Mouse (Mus musculus) midbrain, embryonic 11.5 days (tissue): ENCODE measurements around the gene Hormad1. TPM values are rescaled to one million over a fixed set of nuclear protein-coding genes. Genes with fewer than 3 reads are reported as not detected.

Experiments used
- ATAC-seq: fragments of 200-750 bp; cut with Nextera tagmentation; 2 replicates; pipeline ENCODE4 v1.8.0; 2017; ENCODE audit warnings: moderate TSS enrichment, moderate library complexity; ENCODE audit not compliant: low FRiP score
- DNase-seq: peaks from one replicate; pipeline ENCODE4 v3.0.0; 2015; ENCODE audit warnings: low spot score; ENCODE audit errors: missing footprints
- H3K27ac ChIP-seq: fragments of 300-500 bp; sonication (generic); 2 replicates; pipeline ENCODE4 v1.5.1; 2014; ENCODE audit warnings: low read depth, low read length
- H3K27me3 ChIP-seq: fragments of 300-500 bp; sonication (generic); 2 replicates; pipeline ENCODE4 v1.6.1; 2014; ENCODE audit warnings: mild to moderate bottlenecking, low read length, moderate library complexity, mixed read lengths; ENCODE audit not compliant: control insufficient read depth, insufficient read depth
- H3K36me3 ChIP-seq: fragments of 300-500 bp; sonication (generic); 2 replicates; pipeline ENCODE4 v1.6.1; 2014; ENCODE audit warnings: mild to moderate bottlenecking, low read length, moderate library complexity, mixed read lengths; ENCODE audit not compliant: control insufficient read depth, insufficient read depth
- H3K4me1 ChIP-seq: fragments of 300-500 bp; sonication (generic); 2 replicates; pipeline ENCODE4 v1.6.1; 2014; ENCODE audit warnings: low read length; ENCODE audit not compliant: control insufficient read depth, insufficient read depth
- H3K4me2 ChIP-seq: fragments of 300-500 bp; sonication (generic); 2 replicates; pipeline ENCODE4 v1.6.1; 2014; ENCODE audit warnings: mild to moderate bottlenecking, moderate library complexity
- H3K4me3 ChIP-seq: fragments of 300-500 bp; sonication (generic); 2 replicates; pipeline ENCODE4 v1.5.1; 2014; ENCODE audit warnings: low read depth, low read length
- H3K9ac ChIP-seq: fragments of 300-500 bp; sonication (generic); 2 replicates; pipeline ENCODE4 v1.6.1; 2014; ENCODE audit warnings: low read length
- H3K9me3 ChIP-seq: fragments of 300-500 bp; sonication (generic); 2 replicates; pipeline ENCODE4 v1.6.1; 2016; ENCODE audit warnings: low read length; ENCODE audit not compliant: control insufficient read depth
- WGBS: fragments of 180-500 bp; shearing (Covaris S2); extraction: QIAGEN DNeasy Blood & Tissue Kit; methylation state at CpG from one replicate; pipeline ENCODE4 v1.1.7; 2014; 5-methylcytosine and 5-hydroxymethylcytosine counted together
- polyA plus RNA-seq: library from polyadenylated mRNA; unstranded; fragments of >200 nt; fragmentation: Nextera tagmentation; extraction: Ambion mirVana; gene quantifications from 2 replicates; pipeline ENCODE4 v1.2.1, GENCODE M21; 2014

Gene Hormad1
- not detected in 2 replicates for polyA plus RNA-seq

- H3K4me3 ChIP-seq, result no peak within 1 kb of the TSS
- no peak within 1 kb of the TSS for H3K4me2 ChIP-seq
- H3K4me1 ChIP-seq, result no peaks in the 10 kb centered on the region
- H3K27me3 ChIP-seq, result no peaks in the 10 kb centered on the region
- ATAC-seq (no peak), DNase-seq (no peak)
- no peaks in the 10 kb centered on the region for H3K9me3 ChIP-seq
- WGBS, result 87% methylated on average over 27 of the region's 27 CpGs
- no peaks in the 10 kb centered on the region for H3K36me3 ChIP-seq
- H3K9ac ChIP-seq, result no peak within 1 kb of the TSS
- no peak within 1 kb of the TSS for H3K27ac ChIP-seq
Measured at GRCm38 (mm10) chr3:95559437-95559836, at the start of gene Hormad1. Gene Hormad1, plus strand, starts transcription at chr3:95559677.

DNA sequence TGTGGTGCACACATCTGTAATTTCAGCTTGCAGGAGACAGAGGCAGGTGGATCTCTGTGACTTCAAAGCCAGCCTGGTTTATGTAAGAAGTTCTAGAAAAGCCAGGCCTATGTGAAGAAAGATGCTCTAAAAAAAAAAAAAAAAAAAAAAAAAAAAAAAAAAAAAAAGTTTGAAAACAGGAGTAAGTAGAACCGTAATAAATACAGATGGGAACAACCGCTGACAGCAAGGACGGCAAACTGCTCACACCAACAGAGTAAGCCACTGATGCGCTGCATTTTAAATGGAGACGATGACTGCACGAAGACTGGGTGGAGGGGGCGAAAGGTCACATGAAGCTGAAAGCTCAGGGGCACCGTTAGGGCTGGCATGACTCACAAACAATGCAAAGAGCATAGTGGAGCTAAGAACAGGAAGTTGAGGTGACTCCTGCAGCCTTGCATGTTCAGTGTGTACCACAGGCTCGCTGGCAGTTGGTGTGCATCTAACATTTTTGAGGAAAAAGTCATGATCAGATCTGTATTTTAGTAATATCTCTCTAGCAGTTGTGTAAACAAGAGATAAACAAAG, 47.8 kb upstream of the Hormad1 start:
- WGBS, result 73% methylated on average over 9 of the region's 9 CpGs
- DNase-seq, result peak; percentile 68
- no peaks in the 10 kb centered on the region for H3K27me3 ChIP-seq
- no peaks in the 10 kb centered on the region for H3K36me3 ChIP-seq
- H3K4me3 ChIP-seq, result no peak overlapping the region
- H3K9me3 ChIP-seq, result no peaks in the 10 kb centered on the region
- H3K4me1 ChIP-seq, result no peaks in the 10 kb centered on the region
- H3K9ac ChIP-seq, result no peak overlapping the region
- ATAC-seq, result no peak
- no peak overlapping the region for H3K27ac ChIP-seq
- H3K4me2 ChIP-seq, result no peak overlapping the region

GRCm38 (mm10) chr3:95516614-95517041, 42.8 kb upstream of the Hormad1 start:
- Histone ChIP-seq H3K4me3 (no peak overlapping the region), H3K9me3 (no peaks in the 10 kb centered on the region), H3K4me2 (no peak overlapping the region), H3K9ac (no peak overlapping the region), H3K4me1 (no peaks in the 10 kb centered on the region), H3K36me3 (no peaks in the 10 kb centered on the region), H3K27me3 (no peaks in the 10 kb centered on the region), H3K27ac (no peak overlapping the region)
- ATAC-seq (no peak), DNase-seq (peak; percentile 49)
- 91% methylated on average over 3 of the region's 3 CpGs for WGBS

DNA sequence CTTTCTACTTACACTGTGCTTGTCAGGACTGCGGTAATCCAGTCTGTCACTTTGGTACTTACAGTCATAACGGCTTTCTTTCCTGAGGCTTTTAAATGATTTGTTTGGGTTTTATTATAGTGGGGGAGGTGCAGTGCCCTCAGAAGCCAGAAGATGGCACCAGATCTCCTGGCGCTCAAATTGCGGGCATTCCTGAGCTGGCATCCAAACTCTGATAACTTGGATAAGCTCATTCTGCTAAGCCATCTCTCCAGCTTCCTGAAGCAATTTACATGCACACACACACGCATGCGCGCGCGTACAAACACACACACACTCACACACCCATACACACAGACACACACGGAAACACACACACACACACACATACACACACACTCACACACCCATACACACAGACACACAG, 42.0 kb upstream of the Hormad1 start:
- Histone ChIP-seq H3K36me3 (no peaks in the 10 kb centered on the region), H3K27me3 (no peaks in the 10 kb centered on the region), H3K9me3 (no peaks in the 10 kb centered on the region), H3K4me2 (no peak overlapping the region), H3K4me1 (no peaks in the 10 kb centered on the region), H3K9ac (no peak overlapping the region), H3K27ac (no peak overlapping the region), H3K4me3 (no peak overlapping the region)
- WGBS, result 36% methylated on average over 10 of the region's 10 CpGs
- 0 out of 2 replicates have a peak, but pooled peaks have one; percentile 38 for ATAC-seq
- peak; percentile 95 for DNase-seq

- no peaks in the 10 kb centered on the region for H3K9me3 ChIP-seq
- H3K9ac ChIP-seq, result no peak overlapping the region
- H3K27ac ChIP-seq, result no peak overlapping the region
- 80% methylated on average over 7 of the region's 7 CpGs for WGBS
- ATAC-seq (no peak), DNase-seq (no peak)
- H3K4me3 ChIP-seq, result no peak overlapping the region
- H3K36me3 ChIP-seq, result no peaks in the 10 kb centered on the region
- no peaks in the 10 kb centered on the region for H3K4me1 ChIP-seq
- H3K4me2 ChIP-seq, result no peak overlapping the region
- H3K27me3 ChIP-seq, result no peaks in the 10 kb centered on the region
Measured at GRCm38 (mm10) chr3:95518891-95519290, 40.6 kb upstream of the Hormad1 start.

DNA sequence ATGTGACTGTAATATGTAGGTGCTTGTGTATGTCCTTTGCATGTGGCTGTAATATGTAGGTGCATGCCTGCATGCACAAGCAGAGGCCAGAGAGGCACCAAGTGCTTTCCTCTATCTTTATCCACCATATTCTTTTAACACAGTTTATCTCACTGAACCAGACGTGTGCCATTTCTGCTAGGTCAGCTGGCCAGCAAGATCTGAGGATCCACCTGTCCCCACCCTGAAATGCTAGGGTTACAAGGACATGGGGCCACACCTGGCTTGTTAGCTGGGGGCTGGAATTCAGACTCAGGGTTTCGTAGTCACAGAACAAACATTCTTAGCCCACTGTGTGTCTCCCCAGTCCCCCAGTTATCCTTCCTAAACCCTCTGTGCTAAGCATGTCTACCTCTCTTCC, 40.2 kb upstream of the Hormad1 start:
- no peak overlapping the region for H3K9ac ChIP-seq
- H3K4me3 ChIP-seq, result no peak overlapping the region
- peak; percentile 21 for DNase-seq
- WGBS, result 75% methylated on average over 2 of the region's 2 CpGs
- no peaks in the 10 kb centered on the region for H3K36me3 ChIP-seq
- H3K4me1 ChIP-seq, result no peaks in the 10 kb centered on the region
- H3K27ac ChIP-seq, result no peak overlapping the region
- H3K27me3 ChIP-seq, result no peaks in the 10 kb centered on the region
- H3K4me2 ChIP-seq, result no peak overlapping the region
- ATAC-seq, result no peak
- H3K9me3 ChIP-seq, result no peaks in the 10 kb centered on the region

DNA sequence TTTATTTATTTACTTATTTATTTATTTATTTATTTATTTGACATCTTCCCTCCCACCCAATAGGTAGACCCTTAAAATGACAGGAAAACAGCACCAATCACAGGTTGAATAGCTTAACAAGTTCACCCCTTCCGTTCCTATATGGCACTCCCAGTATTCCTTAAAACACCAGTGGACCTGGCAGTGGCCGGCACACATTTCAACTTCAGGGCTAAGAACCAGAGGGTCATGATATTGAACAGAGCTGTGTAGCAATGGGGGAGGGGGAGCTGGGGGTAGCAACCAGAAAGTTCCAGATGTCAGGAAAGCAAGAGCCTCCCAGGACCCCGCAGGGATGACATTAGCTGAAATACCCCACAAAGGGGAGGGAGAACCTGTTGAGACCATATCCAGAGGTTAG, 39.4 kb upstream of the Hormad1 start:
- peak; percentile 77 for DNase-seq
- Histone ChIP-seq H3K9ac (no peak overlapping the region), H3K4me3 (no peak overlapping the region), H3K4me1 (no peaks in the 10 kb centered on the region), H3K4me2 (no peak overlapping the region), H3K27me3 (no peaks in the 10 kb centered on the region), H3K36me3 (no peaks in the 10 kb centered on the region), H3K27ac (no peak overlapping the region), H3K9me3 (no peaks in the 10 kb centered on the region)
- ATAC-seq, result no peak
- WGBS, result 82% methylated on average over 3 of the region's 3 CpGs

DNA sequence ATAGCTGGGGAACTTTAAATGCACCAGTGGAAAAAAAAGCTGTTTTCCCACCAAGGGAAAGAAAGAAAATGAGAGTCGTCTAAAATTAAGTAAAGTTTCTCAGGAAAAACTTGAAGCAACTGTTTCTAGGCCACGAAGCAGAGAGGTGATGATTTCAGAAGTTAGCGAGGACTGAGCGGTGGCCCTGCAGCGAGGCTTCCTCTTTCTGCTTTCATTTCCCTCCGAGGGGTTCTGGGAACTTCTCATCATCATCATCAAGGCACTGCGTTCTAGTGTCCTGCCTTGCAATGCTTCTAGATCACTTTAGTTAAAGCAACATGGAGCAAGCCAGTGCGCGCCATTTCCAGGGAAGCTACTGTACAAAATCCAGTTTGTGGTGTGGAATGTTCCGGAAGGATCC, 38.3 kb upstream of the Hormad1 start:
- Histone ChIP-seq H3K27me3 (no peaks in the 10 kb centered on the region), H3K36me3 (no peaks in the 10 kb centered on the region), H3K9me3 (no peaks in the 10 kb centered on the region), H3K27ac (no peak overlapping the region), H3K9ac (no peak overlapping the region), H3K4me2 (no peak overlapping the region), H3K4me1 (no peaks in the 10 kb centered on the region), H3K4me3 (no peak overlapping the region)
- ATAC-seq, result no peak
- DNase-seq, result peak; percentile 54
- 92% methylated on average over 10 of the region's 10 CpGs for WGBS

- H3K4me2 ChIP-seq, result no peak overlapping the region
- H3K9ac ChIP-seq, result no peak overlapping the region
- ATAC-seq (no peak), DNase-seq (no peak)
- H3K4me3 ChIP-seq, result no peak overlapping the region
- no peaks in the 10 kb centered on the region for H3K36me3 ChIP-seq
- 84% methylated on average over 3 of the region's 3 CpGs for WGBS
- no peaks in the 10 kb centered on the region for H3K4me1 ChIP-seq
- no peaks in the 10 kb centered on the region for H3K27me3 ChIP-seq
- H3K9me3 ChIP-seq, result no peaks in the 10 kb centered on the region
- H3K27ac ChIP-seq, result no peak overlapping the region
Measured at GRCm38 (mm10) chr3:95523662-95524061, 35.8 kb upstream of the Hormad1 start.
